Mouse (Mus musculus): ENCODE data around the gene Got2. TPM values are rescaled to one million over a fixed set of nuclear protein-coding genes. Genes with fewer than 3 reads are reported as not detected.
"Not testable (repeated sequence)": the region's sequence is repeated elsewhere in the genome, so short reads cannot be mapped to it uniquely, and the experiment has no call there.

Got2 gene
- total RNA-seq, 2 experiments from 2014 or later, result 729 to 736 TPM

- no peak for DNase-seq
Observed at GRCm38 (mm10) chr8:95871690-95872089, 16.7 kb downstream of the Got2 start.

- DNase-seq, result not testable (repeated sequence)
Observed at GRCm38 (mm10) chr8:95864851-95865250, 23.5 kb downstream of the Got2 start.

GRCm38 (mm10) chr8:95863761-95864440 lies 24.4 kb downstream of the Got2 start:
- DNase-seq, result not testable (repeated sequence)

GRCm38 (mm10) chr8:95854174-95854573 lies 34.2 kb downstream of the Got2 start:
- DNase-seq, result no peak

GRCm38 (mm10) chr8:95853102-95853843 lies 35.1 kb downstream of the Got2 start, which contains the start of gene Slc38a7:
Gene Slc38a7, minus strand, starts transcription at chr8:95853539.
- DNase-seq, result peak; percentile 88 to 93

- peak; percentile 67 to 77 for DNase-seq
Observed at GRCm38 (mm10) chr8:95852290-95852689, 36.1 kb downstream of the Got2 start.

- no peak for DNase-seq
Observed at GRCm38 (mm10) chr8:95850326-95850725, 38.0 kb downstream of the Got2 start.

- DNase-seq, result no peak
Observed at GRCm38 (mm10) chr8:95848734-95849464, 39.4 kb downstream of the Got2 start.

GRCm38 (mm10) chr8:95848061-95848551 lies 40.2 kb downstream of the Got2 start:
- DNase-seq, result no peak

GRCm38 (mm10) chr8:95845026-95845425 lies 43.3 kb downstream of the Got2 start:
- DNase-seq, result no peak

- no peak for DNase-seq
Observed at GRCm38 (mm10) chr8:95843968-95844367, 44.4 kb downstream of the Got2 start.

- no peak for DNase-seq
Observed at GRCm38 (mm10) chr8:95841436-95841835, 46.9 kb downstream of the Got2 start.

- DNase-seq, result no peak
Observed at GRCm38 (mm10) chr8:95839289-95839688, 49.1 kb downstream of the Got2 start.

- no peak for DNase-seq
Observed at GRCm38 (mm10) chr8:95837266-95837665, 51.1 kb downstream of the Got2 start.

GRCm38 (mm10) chr8:95835891-95836290 lies 52.5 kb downstream of the Got2 start:
- DNase-seq, result no peak

- DNase-seq, result no peak
Observed at GRCm38 (mm10) chr8:95833435-95833984, 54.8 kb downstream of the Got2 start.

GRCm38 (mm10) chr8:95832603-95833434 lies 55.5 kb downstream of the Got2 start:
- DNase-seq, result peak; percentile 78 to 94

GRCm38 (mm10) chr8:95830144-95830543 lies 58.2 kb downstream of the Got2 start:
- no peak for DNase-seq

GRCm38 (mm10) chr8:95825162-95825561 lies 63.2 kb downstream of the Got2 start, which contains the start of gene Sap18b:
Gene Sap18b, plus strand, starts transcription at chr8:95825346.
- not testable (repeated sequence) for DNase-seq

GRCm38 (mm10) chr8:95822699-95823098 lies 65.6 kb downstream of the Got2 start:
- peak; percentile 36 to 59 for DNase-seq

- no peak for DNase-seq
Observed at GRCm38 (mm10) chr8:95822096-95822495, 66.3 kb downstream of the Got2 start.
